Mouse (Mus musculus): ENCODE measurements at regions not wholly inside any gene's neighbourhood (a gene's known extent, or its start where the extent isn't known, plus 50 kb on each side); places are given as distances from the start of the nearest gene placed in this dataset. TPM values are rescaled to one million over a fixed set of nuclear protein-coding genes. Genes with fewer than 3 reads are reported as not detected.

GRCm38 (mm10) chr17:27255804-27256203, 51.5 kb upstream of the Lemd2 start:
- Histone ChIP-seq H3K27me3 (replicated peaks; ENCODE audit: control insufficient read depth, insufficient read depth, low read length) (no peaks in the 10 kb centered on the region), H3K4me1 (ENCODE audit: control insufficient read depth, insufficient read depth, low read depth, low read length) (peaks cover 3% of the 10 kb centered on the region; the same call in 1 of the 2 replicates), H3K9ac (ENCODE audit: low read depth, low read length) (no peak overlapping the region), H3K36me3 (ENCODE audit: control insufficient read depth, insufficient read depth, low read length) (no peaks in the 10 kb centered on the region), H3K4me2 (ENCODE audit: low read length) (no peak overlapping the region), H3K9me3 (ENCODE audit: control insufficient read depth, low read length) (no peaks in the 10 kb centered on the region), H3K4me3 (ENCODE audit: low read length) (no peak overlapping the region), H3K27ac (ENCODE audit: low read depth, low read length) (0 out of 2 replicates have a peak overlapping the region, but pooled peaks have one; percentile 4)
- WGBS: 51% methylated on average over 7 of the region's 7 CpGs
- ATAC-seq: no peak

Small RNA genes in the stretch of these regions (microRNA-seq; reads per million reads assigned to microRNA genes)
- gene Mir7214 (not detected), gene Mir7216 (not detected), gene Mir7217 (not detected), gene Mir7218 (not detected)

Measured in hindbrain, embryonic 16.5 days (tissue).